ENCODE assay signal across 13 mouse cellular contexts in genomic region chr6:83599636-83600174, GRCm38 (mm10). TPM values are rescaled to one million over a fixed set of nuclear protein-coding genes. Genes with fewer than 3 reads are reported as not detected.
DNase-seq lines count a peak whose midpoint lies in the region; ATAC-seq lines count a peak whose summit lies in the region.
"Had no signal": no experiment of that assay in that cellular context is flagged by ENCODE, and none has a peak within 500 bp of the region (broad histone marks: within the 10 kb centered on the region; RNA-seq: fewer than 3 reads in every experiment).

No protein-coding gene starts in this region.

- no peak for ATAC-seq in limb, embryonic 13.5 days (ENCODE audit: low FRiP score, low read depth)
- no peak; the same call in 1 of the 2 replicates for ATAC-seq in heart, embryonic 16.5 days (replicated peaks; ENCODE audit: extremely low read depth, insufficient read depth, low FRiP score)
- ATAC-seq in midbrain, embryonic 16.5 days, result no peak

- H3K4me3 ChIP-seq in limb, embryonic 13.5 days, result no peak overlapping the region
- H3K4me3 ChIP-seq in limb, embryonic 10.5 days, result no peak overlapping the region
- H3K4me3 ChIP-seq in heart, embryonic 16.5 days (ENCODE audit: low read length), result no peak overlapping the region; the same call in 1 of the 2 replicates
- H3K4me3 ChIP-seq in midbrain, embryonic 16.5 days (ENCODE audit: low read depth, low read length), result no peak overlapping the region

- H3K27me3 ChIP-seq in limb, embryonic 13.5 days, result 0 out of 2 replicates have a peak, but pooled peaks cover 2% of the 10 kb centered on the region
- H3K27me3 ChIP-seq in limb, embryonic 10.5 days (ENCODE audit: low read depth, poor library complexity, severe bottlenecking), result no peaks in the 10 kb centered on the region
- no peaks in the 10 kb centered on the region for H3K27me3 ChIP-seq in heart, embryonic 16.5 days (ENCODE audit: control insufficient read depth, insufficient read depth, low read length)
- no peaks in the 10 kb centered on the region for H3K27me3 ChIP-seq in midbrain, embryonic 16.5 days (ENCODE audit: control insufficient read depth, insufficient read depth, low read depth, low read length)

- DNase-seq in limb, embryonic 10.5 days (ENCODE audit: low spot score), result no peak
- peak; percentile 51 to 63 for DNase-seq in heart, adult 18-20 months
- no peak for DNase-seq in cerebellum, postnatal 14 days
- DNase-seq in cerebellum, adult 9-11 months, result no peak
- DNase-seq: adrenal gland, adult 8-10 months; cerebellum, adult 8-10 months; kidney, postnatal 14 days had no signal

- H3K36me3 ChIP-seq in limb, embryonic 13.5 days, result no peaks in the 10 kb centered on the region
- H3K36me3 ChIP-seq in limb, embryonic 10.5 days, result no peaks in the 10 kb centered on the region
- H3K36me3 ChIP-seq in heart, embryonic 16.5 days (ENCODE audit: control insufficient read depth, insufficient read depth), result no peaks in the 10 kb centered on the region
- H3K36me3 ChIP-seq in midbrain, embryonic 16.5 days (ENCODE audit: control insufficient read depth, insufficient read depth, low read length), result no peaks in the 10 kb centered on the region

- H3K9me3 ChIP-seq in limb, embryonic 13.5 days, result no peaks in the 10 kb centered on the region
- H3K9me3 ChIP-seq in limb, embryonic 10.5 days (replicated peaks), result no peaks in the 10 kb centered on the region
- no peaks in the 10 kb centered on the region for H3K9me3 ChIP-seq in heart, embryonic 16.5 days (replicated peaks; ENCODE audit: control insufficient read depth, low read length)
- no peaks in the 10 kb centered on the region for H3K9me3 ChIP-seq in midbrain, embryonic 16.5 days (replicated peaks; ENCODE audit: control insufficient read depth, low read length, poor library complexity, severe bottlenecking)

- no peaks in the 10 kb centered on the region for H3K4me1 ChIP-seq in limb, embryonic 13.5 days
- H3K4me1 ChIP-seq in limb, embryonic 10.5 days, result 0 out of 2 replicates have a peak, but pooled peaks cover 3% of the 10 kb centered on the region
- peaks cover 17% of the 10 kb centered on the region for H3K4me1 ChIP-seq in heart, embryonic 16.5 days (ENCODE audit: control insufficient read depth, insufficient read depth, low read length)
- no peaks in the 10 kb centered on the region for H3K4me1 ChIP-seq in midbrain, embryonic 16.5 days (ENCODE audit: control insufficient read depth, insufficient read depth, low read length)

- H3K9ac ChIP-seq in limb, embryonic 13.5 days, result no peak overlapping the region
- no peak overlapping the region for H3K9ac ChIP-seq in heart, embryonic 16.5 days (ENCODE audit: low read length)
- no peak overlapping the region for H3K9ac ChIP-seq in midbrain, embryonic 16.5 days (ENCODE audit: low read depth, low read length)

- H3K27ac ChIP-seq in limb, embryonic 13.5 days, result no peak overlapping the region
- no peak overlapping the region for H3K27ac ChIP-seq in limb, embryonic 10.5 days
- peak overlapping the region; percentile 29; the same call in 1 of the 2 replicates for H3K27ac ChIP-seq in heart, embryonic 16.5 days (ENCODE audit: low read length)
- H3K27ac ChIP-seq in midbrain, embryonic 16.5 days (ENCODE audit: low read length), result no peak overlapping the region

- WGBS in limb, embryonic 13.5 days, result 72% methylated on average over 6 of the region's 6 CpGs
- WGBS in limb, embryonic 10.5 days, result 84% methylated on average over 6 of the region's 6 CpGs
- WGBS in heart, embryonic 16.5 days, result 21% methylated on average over 6 of the region's 6 CpGs
- WGBS in midbrain, embryonic 16.5 days, result 89% methylated on average over 6 of the region's 6 CpGs

- 0 out of 2 replicates have a peak overlapping the region, but pooled peaks have one; percentile 62 for H3K4me2 ChIP-seq in limb, embryonic 13.5 days (replicated peaks)
- H3K4me2 ChIP-seq in heart, embryonic 16.5 days (ENCODE audit: low read depth, low read length), result peak overlapping the region; percentile 69
- H3K4me2 ChIP-seq in midbrain, embryonic 16.5 days (ENCODE audit: low read length), result peak overlapping the region; percentile 67; the same call in 1 of the 2 replicates

RNA-seq across cellular contexts. Expression of gene Stambp, which starts 27.2 kb away (rescaled TPM):
- 24.4 and 24.8 TPM in 2 replicates for polyA plus RNA-seq in limb, embryonic 13.5 days (2015; fragmentation: Nextera tagmentation; extraction: Ambion mirVana)
- 13.0 and 16.5 TPM in 2 replicates for polyA plus RNA-seq in limb, embryonic 10.5 days (2016; fragmentation: Nextera tagmentation; extraction: Ambion mirVana)
- 10 to 100 TPM; 10.2 to 13.8 TPM for total RNA-seq in heart, adult 18-20 months (2021)
- 24.4 and 26.6 TPM in 2 replicates for polyA plus RNA-seq in heart, embryonic 16.5 days (2015; fragmentation: Nextera tagmentation; extraction: Ambion mirVana)
- polyA plus RNA-seq in midbrain, embryonic 16.5 days (2015; fragmentation: Nextera tagmentation; extraction: Ambion mirVana), result 71.5 and 76.9 TPM in 2 replicates

RNA-seq across cellular contexts. Expression of gene Clec4f, which starts 56.3 kb away (rescaled TPM):
- not detected in 2 replicates for polyA plus RNA-seq in limb, embryonic 13.5 days (2015; fragmentation: Nextera tagmentation; extraction: Ambion mirVana)
- not detected in 2 replicates for polyA plus RNA-seq in limb, embryonic 10.5 days (2016; fragmentation: Nextera tagmentation; extraction: Ambion mirVana)
- total RNA-seq in heart, adult 18-20 months (2021), result under 1 TPM in 1 of 2 experiments, not detected in 1; 0.18 TPM
- 0.20 and 0.87 TPM in 2 replicates for polyA plus RNA-seq in heart, embryonic 16.5 days (2015; fragmentation: Nextera tagmentation; extraction: Ambion mirVana)
- not detected in 2 replicates for polyA plus RNA-seq in midbrain, embryonic 16.5 days (2015; fragmentation: Nextera tagmentation; extraction: Ambion mirVana)
- total RNA-seq: adrenal gland, adult 8-10 months; ES-E14; left cerebral cortex, postnatal 25 days had no signal
- polyA plus RNA-seq: gonadal fat pad, adult 2 months had no signal

Comparison
In these comparisons a context has a peak if more than half of its experiments do, and no peak if none do; other contexts are left out.
1. DNase-seq: peak in heart, adult 18-20 months (2 of 2); none in limb, embryonic 10.5 days (single experiment), cerebellum, postnatal 14 days (0 of 2) and cerebellum, adult 9-11 months (single experiment).
2. Peak in every context shown above with its lines, with median percentiles within 50 percentile points of each other: H3K4me2 ChIP-seq.